Mouse (Mus musculus): Measurements from ENCODE around the gene Utrn.

The Utrn gene

GRCm38 (mm10) chr10:12595379-12595778, 273.8 kb downstream of the Utrn start:
- no peak for DNase-seq (ENCODE audit: low spot score in 2 of 2)

- DNase-seq (ENCODE audit: low spot score in 2 of 2), result no peak
Measured at GRCm38 (mm10) chr10:12594958-12595357, 274.2 kb downstream of the Utrn start.

DNA sequence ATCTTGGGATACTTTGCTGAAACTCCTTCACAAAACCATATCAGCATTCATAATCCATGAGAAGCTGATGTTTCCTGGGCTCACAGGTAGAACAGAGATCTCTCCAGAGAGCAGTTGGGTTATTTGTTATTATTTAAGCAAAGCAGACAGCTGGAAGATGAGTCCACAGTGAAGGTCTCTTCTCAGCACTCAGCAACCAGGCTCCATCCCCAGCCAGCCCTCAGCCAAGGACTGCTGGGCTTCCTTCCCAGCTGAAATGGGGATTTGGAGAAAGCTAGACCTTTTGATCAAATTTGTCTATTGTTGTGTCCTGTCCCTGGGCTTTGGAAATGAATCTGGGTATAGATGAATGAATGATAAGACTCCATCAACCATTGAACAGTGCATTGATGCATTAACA, 276.1 kb downstream of the Utrn start:
- no peak for DNase-seq (ENCODE audit: low spot score in 2 of 2)

- DNase-seq (ENCODE audit: low spot score in 2 of 2), result no peak
Measured at GRCm38 (mm10) chr10:12591946-12592345, 277.2 kb downstream of the Utrn start.

- DNase-seq (ENCODE audit: low spot score in 2 of 2), result no peak
Measured at GRCm38 (mm10) chr10:12588051-12588450, 281.1 kb downstream of the Utrn start.

DNA sequence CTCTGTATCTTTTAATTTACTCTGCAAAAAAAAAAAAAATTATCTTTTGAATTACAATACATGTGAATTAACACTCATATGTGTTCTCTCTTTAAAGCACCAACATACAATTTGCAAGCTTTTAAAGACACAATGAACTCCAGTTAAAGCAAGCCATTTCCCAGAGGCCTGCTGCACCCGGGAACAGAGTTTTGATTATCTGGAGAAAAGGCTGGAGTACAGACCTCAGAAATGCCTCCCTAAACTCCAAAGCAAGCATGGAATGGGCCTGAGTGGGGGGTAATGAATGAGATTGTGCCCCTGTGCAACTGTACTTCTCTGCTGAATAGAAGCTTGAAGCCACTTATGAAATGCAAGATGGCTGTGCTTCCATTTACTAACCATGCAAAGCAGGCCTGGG, 281.8 kb downstream of the Utrn start:
- no peak for DNase-seq (ENCODE audit: low spot score in 2 of 2)

DNA sequence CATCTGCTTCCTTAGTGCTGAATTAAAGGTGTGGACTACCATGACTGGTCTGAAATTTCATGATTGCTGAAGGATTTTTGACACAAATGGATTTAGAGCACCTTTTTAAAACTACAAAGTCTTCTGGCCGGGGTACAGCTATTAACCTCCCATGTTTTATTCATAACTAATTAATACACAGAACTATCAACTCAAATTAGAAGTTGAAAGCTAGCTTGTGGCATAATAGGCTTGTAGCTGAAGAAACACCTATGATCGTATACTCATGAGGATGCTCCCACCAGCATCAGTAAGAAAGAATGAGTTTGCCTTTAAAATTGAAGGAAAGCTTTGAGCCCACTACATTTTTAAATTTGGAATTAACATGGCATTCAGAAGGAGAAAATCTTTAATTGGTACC, 282.3 kb downstream of the Utrn start:
- DNase-seq (ENCODE audit: low spot score in 2 of 2), result no peak

GRCm38 (mm10) chr10:12586200-12586599, 283.0 kb downstream of the Utrn start:
- no peak for DNase-seq (ENCODE audit: low spot score in 2 of 2)

DNA sequence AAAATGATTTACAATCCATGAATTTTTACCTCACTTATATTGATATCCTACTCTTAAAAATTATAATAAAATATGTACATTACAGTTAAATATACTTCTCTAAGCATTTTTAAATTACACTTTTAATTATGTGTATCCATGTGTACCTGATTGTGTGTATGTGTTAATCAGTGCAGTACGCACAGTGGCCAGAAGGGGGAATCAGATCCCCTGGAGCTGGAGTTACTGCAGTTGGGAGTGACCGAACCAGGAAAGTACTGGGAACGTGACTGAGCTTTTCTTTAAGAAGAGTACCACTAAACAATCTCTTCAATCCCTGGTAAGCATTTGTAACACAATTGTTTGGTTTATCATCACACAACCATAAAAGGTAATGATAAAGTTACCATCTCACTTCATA, 285.7 kb downstream of the Utrn start:
- DNase-seq (ENCODE audit: low spot score in 2 of 2), result no peak

DNA sequence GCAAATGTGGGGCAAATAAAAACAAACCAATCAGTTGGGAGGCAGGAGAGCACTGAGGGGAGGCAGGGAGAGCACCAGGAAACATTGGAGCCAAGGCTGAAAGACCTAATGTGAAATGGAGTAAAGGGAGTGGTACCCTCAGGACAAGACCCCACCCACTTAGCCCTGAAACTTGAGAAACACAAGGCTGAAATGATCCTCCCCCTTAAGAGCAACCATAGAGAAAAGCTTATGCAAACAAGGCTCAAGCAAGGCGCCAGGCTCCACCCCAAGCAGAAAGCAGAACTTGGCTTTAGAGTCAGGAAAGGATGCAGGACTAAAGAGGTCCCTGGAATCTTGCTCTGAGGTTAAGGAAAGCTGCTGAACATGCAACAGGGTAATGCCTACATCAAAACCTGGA, 290.1 kb downstream of the Utrn start:
- no peak for DNase-seq (ENCODE audit: low spot score in 2 of 2)

- no peak for DNase-seq (ENCODE audit: low spot score in 2 of 2)
Measured at GRCm38 (mm10) chr10:12575849-12576435, 293.2 kb downstream of the Utrn start.

- DNase-seq (ENCODE audit: low spot score in 2 of 2), result no peak
Measured at GRCm38 (mm10) chr10:12574760-12575159, 294.4 kb downstream of the Utrn start.

- DNase-seq (ENCODE audit: low spot score in 2 of 2), result no peak
Measured at GRCm38 (mm10) chr10:12573601-12574000, 295.6 kb downstream of the Utrn start.

GRCm38 (mm10) chr10:12572759-12573158, 296.4 kb downstream of the Utrn start:
- no peak for DNase-seq (ENCODE audit: low spot score in 2 of 2)

- DNase-seq (ENCODE audit: low spot score in 2 of 2), result no peak
Measured at GRCm38 (mm10) chr10:12564425-12564824, 304.7 kb downstream of the Utrn start.

DNA sequence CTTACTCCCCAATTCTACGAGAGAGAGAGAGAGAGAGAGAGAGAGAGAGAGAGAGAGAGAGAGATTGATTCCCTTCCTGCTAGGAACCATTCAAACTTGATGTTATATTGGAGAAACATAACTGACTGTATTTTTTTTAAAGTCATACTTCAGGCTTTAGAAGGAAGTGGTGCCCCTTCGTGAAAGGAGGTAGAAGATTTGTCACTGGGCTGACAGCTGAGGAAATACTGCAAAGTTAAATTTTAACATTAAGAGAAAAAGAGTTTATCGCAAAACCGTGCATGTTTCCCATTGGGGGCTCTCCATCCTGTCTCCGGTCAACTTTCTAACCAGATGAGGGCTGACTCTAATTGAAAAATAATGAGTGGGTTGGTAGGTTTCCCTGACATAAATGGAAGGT, 310.4 kb downstream of the Utrn start:
- DNase-seq (ENCODE audit: low spot score in 2 of 2), result no peak

DNA sequence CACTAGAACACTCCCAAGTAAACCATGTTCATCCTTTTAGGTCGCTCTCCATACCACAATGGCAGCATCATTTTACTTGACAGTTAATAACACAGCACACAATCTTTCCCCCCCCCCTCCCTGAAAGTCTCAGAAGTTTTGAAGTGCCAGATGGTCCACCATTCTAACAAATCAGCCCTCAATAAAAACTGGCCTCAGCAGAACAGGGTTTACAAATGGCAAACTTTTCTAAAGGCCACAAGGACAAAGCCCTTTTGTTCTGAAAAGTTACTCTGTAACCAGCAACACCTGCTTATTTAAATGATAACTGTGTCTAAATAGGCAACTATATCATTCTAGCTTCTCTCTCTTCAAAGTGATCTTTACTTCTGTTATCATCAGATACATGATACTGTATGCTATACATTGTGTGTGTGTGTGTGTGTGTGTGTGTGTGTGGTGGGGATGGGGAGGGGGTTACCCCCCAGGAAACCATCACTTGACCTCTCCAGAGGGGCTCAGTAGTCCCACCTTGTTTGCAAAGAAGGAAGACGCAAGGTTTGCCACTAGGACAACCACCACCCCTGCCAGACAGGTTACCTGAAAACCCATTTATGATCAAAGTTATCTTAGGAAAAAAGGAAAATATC, 315.0 kb downstream of the Utrn start:
- no peak for DNase-seq (ENCODE audit: low spot score in 2 of 2)

DNA sequence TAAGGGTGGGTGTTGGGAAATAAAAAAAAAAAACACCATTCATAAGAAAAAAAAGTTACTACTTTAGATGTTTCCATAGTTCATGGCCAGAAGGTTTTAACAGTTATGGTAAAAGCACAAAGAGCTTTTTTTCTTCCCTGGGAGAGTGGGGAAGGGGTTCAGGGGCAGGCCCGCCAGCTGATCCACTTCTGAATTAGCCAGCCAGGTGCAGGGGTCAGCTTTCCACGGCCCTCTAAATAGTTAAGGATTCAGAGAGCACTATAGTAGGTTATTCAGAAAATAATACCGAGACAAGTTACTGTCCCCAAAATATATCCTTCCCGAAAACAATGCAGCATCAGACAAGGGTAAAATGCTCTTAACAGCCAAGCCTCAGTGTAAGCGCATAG, 316.3 kb downstream of the Utrn start:
- no peak for DNase-seq (ENCODE audit: low spot score in 2 of 2)

DNA sequence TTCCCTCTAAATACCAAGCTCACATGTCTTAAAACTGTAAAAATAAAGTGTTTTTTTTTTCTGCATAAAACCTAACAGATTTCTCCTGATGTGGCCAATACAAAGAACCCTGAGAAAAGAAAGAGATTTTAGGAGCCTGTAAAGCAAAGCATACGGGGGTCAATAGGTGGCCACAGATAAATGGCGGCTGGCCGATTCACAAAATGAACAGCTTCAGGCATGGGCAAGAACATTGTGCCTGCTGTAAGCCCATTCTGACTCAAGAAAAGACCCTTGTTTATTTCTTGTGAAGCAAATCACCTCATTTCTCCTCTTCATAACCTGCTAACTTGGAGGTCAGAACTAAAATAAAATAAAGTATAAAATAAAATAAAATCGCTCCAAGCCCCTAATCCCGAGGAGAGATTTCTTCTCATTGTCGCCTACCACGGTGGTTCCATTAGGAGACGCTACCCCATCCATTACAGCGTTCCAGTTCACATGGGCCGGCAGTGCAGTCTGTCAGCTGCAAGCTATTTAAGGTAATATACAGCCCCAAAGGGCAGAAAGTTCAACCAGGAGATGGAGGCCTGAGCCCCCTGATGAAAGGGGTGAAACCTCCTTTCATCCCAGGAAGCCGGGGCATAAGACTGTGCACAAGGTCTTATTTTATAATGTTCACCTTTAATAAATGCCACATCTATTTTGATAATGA, 316.8 kb downstream of the Utrn start:
- DNase-seq (ENCODE audit: low spot score in 2 of 2), result no peak

DNA sequence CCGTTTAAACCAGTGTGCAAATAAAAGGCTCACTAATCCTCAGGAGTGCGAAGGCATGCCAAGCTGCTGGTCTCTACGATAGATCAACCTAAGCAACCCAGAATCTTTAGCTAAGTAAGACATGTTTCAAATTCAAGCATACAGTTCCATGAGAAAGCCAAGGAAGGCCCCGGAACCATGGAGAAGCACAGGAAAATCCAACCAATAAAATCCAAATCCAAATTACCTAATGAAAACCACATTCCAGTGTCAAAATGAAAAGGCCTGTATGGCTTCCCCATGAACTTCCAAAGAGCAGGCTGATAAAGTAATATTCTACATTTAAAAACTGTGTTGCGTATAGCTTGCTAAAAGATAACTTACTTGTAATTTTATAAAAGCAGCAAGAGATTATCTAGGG, 317.4 kb downstream of the Utrn start:
- no peak for DNase-seq (ENCODE audit: low spot score in 2 of 2)

GRCm38 (mm10) chr10:12549945-12550540, 319.1 kb downstream of the Utrn start:
- no peak for DNase-seq (ENCODE audit: low spot score in 2 of 2)

- DNase-seq (ENCODE audit: low spot score in 2 of 2), result no peak
Measured at GRCm38 (mm10) chr10:12549261-12549660, 319.9 kb downstream of the Utrn start.

GRCm38 (mm10) chr10:12548616-12549084, 320.5 kb downstream of the Utrn start:
- DNase-seq (ENCODE audit: low spot score in 2 of 2), result peak; percentile 11 to 32
